Mouse (Mus musculus) liver, embryonic 13.5 days (tissue): ENCODE measurements around the gene Gm10644. TPM values are rescaled to one million over a fixed set of nuclear protein-coding genes. Genes with fewer than 3 reads are reported as not detected.

Source experiments
- ATAC-seq: fragments of 200-750 bp; cut with Nextera tagmentation; 2 replicates; pipeline ENCODE4 v1.8.0; 2017; ENCODE audit warnings: low read depth, mild to moderate bottlenecking, moderate number of reproducible peaks, moderate library complexity
- DNase-seq: peaks from one replicate; pipeline ENCODE4 v3.0.0; 2022
- H3K27ac ChIP-seq: fragments of 300-500 bp; sonication (generic); 2 replicates; pipeline ENCODE4 v1.5.1; 2015; ENCODE audit warnings: moderate library complexity, mild to moderate bottlenecking, inconsistent platforms
- H3K27me3 ChIP-seq: fragments of 300-500 bp; sonication (generic); 2 replicates; pipeline ENCODE4 v1.6.1; 2015; ENCODE audit warnings: mild to moderate bottlenecking, inconsistent platforms
- H3K36me3 ChIP-seq: fragments of 300-500 bp; sonication (generic); 2 replicates; pipeline ENCODE4 v1.6.1; 2015; ENCODE audit warnings: mild to moderate bottlenecking, inconsistent platforms
- H3K4me1 ChIP-seq: fragments of 300-500 bp; sonication (generic); replicated peaks from 2 replicates; pipeline ENCODE4 v1.6.1; 2015; ENCODE audit warnings: inconsistent platforms
- H3K4me2 ChIP-seq: fragments of 300-500 bp; sonication (generic); 2 replicates; pipeline ENCODE4 v1.6.1; 2015; ENCODE audit warnings: inconsistent platforms, mild to moderate bottlenecking, moderate library complexity
- H3K4me3 ChIP-seq: fragments of 300-500 bp; sonication (generic); replicated peaks from 2 replicates; pipeline ENCODE4 v1.5.1; 2015; ENCODE audit warnings: mild to moderate bottlenecking, inconsistent platforms
- H3K9ac ChIP-seq: fragments of 300-500 bp; sonication (generic); 2 replicates; pipeline ENCODE4 v1.6.1; 2015; ENCODE audit warnings: mild to moderate bottlenecking, inconsistent platforms
- H3K9me3 ChIP-seq: fragments of 300-500 bp; sonication (generic); replicated peaks from 2 replicates; pipeline ENCODE4 v1.6.1; 2016; ENCODE audit warnings: inconsistent platforms
- WGBS: fragments of 180-500 bp; shearing (Covaris S2); methylation state at CpG from one replicate; pipeline ENCODE4 v1.1.7; 2015; ENCODE audit not compliant: insufficient replicate concordance; 5-methylcytosine and 5-hydroxymethylcytosine counted together
- polyA plus RNA-seq: library from polyadenylated mRNA; unstranded; fragments of >200 nt; fragmentation: Nextera tagmentation; extraction: Ambion mirVana; gene quantifications from 2 replicates; pipeline ENCODE4 v1.2.1, GENCODE M21; 2015

Gene Gm10644
- polyA plus RNA-seq, 1 experiment from 2014 or later: 0.18 TPM

- peak overlapping the region; percentile 92 for H3K4me2 ChIP-seq
- H3K36me3 ChIP-seq: peaks cover 26% of the 10 kb centered on the region
- no peak overlapping the region; the same call in 1 of the 2 replicates for H3K27ac ChIP-seq
- peak overlapping the region; percentile 92 for H3K9ac ChIP-seq
- ATAC-seq (no peak), DNase-seq (peak; percentile 35)
- H3K9me3 ChIP-seq: no peaks in the 10 kb centered on the region
- WGBS: 15% methylated on average over 1 of the region's 1 CpGs
- no peaks in the 10 kb centered on the region for H3K27me3 ChIP-seq
- peak overlapping the region; percentile 94 for H3K4me3 ChIP-seq
- H3K4me1 ChIP-seq: peaks cover 30% of the 10 kb centered on the region
These were observed 1.8 kb upstream of the Gm10644 start for GRCm38 (mm10) chr8:83956789-83957188.

- ATAC-seq (no peak), DNase-seq (no peak)
- Histone ChIP-seq H3K27me3 (no peaks in the 10 kb centered on the region), H3K4me2 (peak overlapping the region; percentile 92), H3K9ac (peak overlapping the region; percentile 92), H3K9me3 (no peaks in the 10 kb centered on the region), H3K4me3 (peak overlapping the region; percentile 94), H3K27ac (peak overlapping the region; percentile 83), H3K4me1 (peaks cover 30% of the 10 kb centered on the region), H3K36me3 (peaks cover 19% of the 10 kb centered on the region)
- 1% methylated on average over 15 of the region's 15 CpGs for WGBS
These were observed 883 bp upstream of the Gm10644 start for GRCm38 (mm10) chr8:83955958-83956218.

GRCm38 (mm10) chr8:83954749-83955105 lies 278 bp downstream of the Gm10644 start:
- Histone ChIP-seq H3K36me3 (peaks cover 17% of the 10 kb centered on the region), H3K27me3 (no peaks in the 10 kb centered on the region), H3K27ac (peak overlapping the region; percentile 36; the same call in 1 of the 2 replicates), H3K9ac (peak overlapping the region; percentile 63), H3K4me1 (peaks cover 30% of the 10 kb centered on the region), H3K9me3 (no peaks in the 10 kb centered on the region), H3K4me2 (peak overlapping the region; percentile 92), H3K4me3 (peak overlapping the region; percentile 94)
- WGBS: 3% methylated on average over 14 of the region's 14 CpGs
- ATAC-seq (no peak), DNase-seq (no peak)

- 29% methylated on average over 3 of the region's 3 CpGs for WGBS
- no peaks in the 10 kb centered on the region for H3K36me3 ChIP-seq
- H3K27ac ChIP-seq: no peak overlapping the region
- no peaks in the 10 kb centered on the region for H3K9me3 ChIP-seq
- no peaks in the 10 kb centered on the region for H3K4me1 ChIP-seq
- H3K4me2 ChIP-seq: no peak overlapping the region
- no peak for ATAC-seq
- no peaks in the 10 kb centered on the region; the same call in 1 of the 2 replicates for H3K27me3 ChIP-seq
- H3K9ac ChIP-seq: no peak overlapping the region
- no peak overlapping the region for H3K4me3 ChIP-seq
- DNase-seq: no peak
These were observed 9.5 kb downstream of the Gm10644 start for GRCm38 (mm10) chr8:83945540-83945939.

- no peak for DNase-seq
- Histone ChIP-seq H3K36me3 (peaks cover 17% of the 10 kb centered on the region; the same call in 1 of the 2 replicates), H3K4me3 (no peak overlapping the region), H3K27ac (no peak overlapping the region), H3K9me3 (no peaks in the 10 kb centered on the region), H3K4me1 (no peaks in the 10 kb centered on the region), H3K9ac (no peak overlapping the region), H3K27me3 (no peaks in the 10 kb centered on the region; the same call in 1 of the 2 replicates), H3K4me2 (no peak overlapping the region)
- WGBS: 61% methylated on average over 1 of the region's 1 CpGs
- no peak for ATAC-seq
These were observed 12.6 kb downstream of the Gm10644 start for GRCm38 (mm10) chr8:83942446-83942845.

- 55% methylated on average over 6 of the region's 6 CpGs for WGBS
- H3K27me3 ChIP-seq: no peaks in the 10 kb centered on the region
- no peak for DNase-seq
- H3K4me2 ChIP-seq: no peak overlapping the region
- ATAC-seq: no peak
- no peak overlapping the region for H3K4me3 ChIP-seq
- H3K27ac ChIP-seq: no peak overlapping the region
- peaks cover 22% of the 10 kb centered on the region; the same call in 1 of the 2 replicates for H3K36me3 ChIP-seq
- no peaks in the 10 kb centered on the region for H3K4me1 ChIP-seq
- no peak overlapping the region for H3K9ac ChIP-seq
- H3K9me3 ChIP-seq: no peaks in the 10 kb centered on the region
These were observed 13.8 kb downstream of the Gm10644 start for GRCm38 (mm10) chr8:83941066-83941677.

GRCm38 (mm10) chr8:83938330-83938729 lies 16.7 kb downstream of the Gm10644 start:
- WGBS: 79% methylated on average over 15 of the region's 15 CpGs
- no peaks in the 10 kb centered on the region for H3K9me3 ChIP-seq
- H3K4me2 ChIP-seq: no peak overlapping the region
- ATAC-seq: no peak
- H3K9ac ChIP-seq: no peak overlapping the region
- no peaks in the 10 kb centered on the region for H3K4me1 ChIP-seq
- H3K36me3 ChIP-seq: peaks cover 46% of the 10 kb centered on the region
- no peak for DNase-seq
- no peaks in the 10 kb centered on the region for H3K27me3 ChIP-seq
- no peak overlapping the region for H3K27ac ChIP-seq
- no peak overlapping the region for H3K4me3 ChIP-seq

GRCm38 (mm10) chr8:83937645-83938044 lies 17.4 kb downstream of the Gm10644 start:
- H3K36me3 ChIP-seq: peaks cover 52% of the 10 kb centered on the region
- H3K27ac ChIP-seq: no peak overlapping the region
- 69% methylated on average over 7 of the region's 7 CpGs for WGBS
- no peaks in the 10 kb centered on the region for H3K4me1 ChIP-seq
- ATAC-seq (no peak), DNase-seq (no peak)
- H3K9ac ChIP-seq: no peak overlapping the region
- H3K4me2 ChIP-seq: no peak overlapping the region
- H3K4me3 ChIP-seq: no peak overlapping the region
- H3K27me3 ChIP-seq: no peaks in the 10 kb centered on the region
- no peaks in the 10 kb centered on the region for H3K9me3 ChIP-seq

GRCm38 (mm10) chr8:83935435-83935834 lies 19.6 kb downstream of the Gm10644 start:
- Histone ChIP-seq H3K4me3 (no peak overlapping the region), H3K27ac (no peak overlapping the region), H3K4me1 (no peaks in the 10 kb centered on the region), H3K9ac (no peak overlapping the region), H3K9me3 (no peaks in the 10 kb centered on the region), H3K27me3 (no peaks in the 10 kb centered on the region), H3K36me3 (peaks cover 63% of the 10 kb centered on the region), H3K4me2 (no peak overlapping the region)
- ATAC-seq: no peak
- no peak for DNase-seq
- WGBS: 72% methylated on average over 8 of the region's 8 CpGs

- WGBS: 61% methylated on average over 2 of the region's 2 CpGs
- Histone ChIP-seq H3K9ac (no peak overlapping the region), H3K27me3 (no peaks in the 10 kb centered on the region), H3K36me3 (peaks cover 66% of the 10 kb centered on the region), H3K4me3 (no peak overlapping the region), H3K27ac (no peak overlapping the region), H3K4me1 (no peaks in the 10 kb centered on the region), H3K4me2 (no peak overlapping the region), H3K9me3 (no peaks in the 10 kb centered on the region)
- DNase-seq (no peak), ATAC-seq (no peak)
These were observed 20.0 kb downstream of the Gm10644 start for GRCm38 (mm10) chr8:83934994-83935393.

GRCm38 (mm10) chr8:83934222-83934621 lies 20.8 kb downstream of the Gm10644 start:
- WGBS: 66% methylated on average over 5 of the region's 5 CpGs
- Histone ChIP-seq H3K9ac (no peak overlapping the region), H3K4me3 (no peak overlapping the region), H3K36me3 (peaks cover 71% of the 10 kb centered on the region), H3K4me1 (no peaks in the 10 kb centered on the region), H3K27ac (no peak overlapping the region), H3K4me2 (no peak overlapping the region), H3K9me3 (no peaks in the 10 kb centered on the region), H3K27me3 (no peaks in the 10 kb centered on the region)
- DNase-seq (no peak), ATAC-seq (no peak)

GRCm38 (mm10) chr8:83926266-83926665 lies 28.7 kb downstream of the Gm10644 start:
- Histone ChIP-seq H3K4me3 (no peak overlapping the region), H3K9ac (no peak overlapping the region), H3K27ac (no peak overlapping the region), H3K9me3 (no peaks in the 10 kb centered on the region), H3K36me3 (peaks cover 28% of the 10 kb centered on the region), H3K4me2 (no peak overlapping the region), H3K27me3 (no peaks in the 10 kb centered on the region), H3K4me1 (no peaks in the 10 kb centered on the region)
- ATAC-seq: no peak
- no peak for DNase-seq
- 52% methylated on average over 7 of the region's 7 CpGs for WGBS
